Mouse (Mus musculus) midbrain, embryonic 14.5 days (tissue): ENCODE results near the gene Lsm14b. TPM values are rescaled to one million over a fixed set of nuclear protein-coding genes. Genes with fewer than 3 reads are reported as not detected.

ENCODE experiments used
- ATAC-seq: fragments of 200-750 bp; cut with Nextera tagmentation; 2 replicates; pipeline ENCODE4 v1.8.0; 2017; ENCODE audit warnings: moderate number of reproducible peaks, moderate library complexity; ENCODE audit not compliant: low FRiP score, low TSS enrichment
- DNase-seq: peaks from one replicate; pipeline ENCODE4 v3.0.0-alpha.2; 2015
- H3K27ac ChIP-seq: fragments of 300-500 bp; sonication (generic); replicated peaks from 2 replicates; pipeline ENCODE4 v1.5.1; 2014; ENCODE audit warnings: mild to moderate bottlenecking, low read depth, low read length, moderate library complexity
- H3K27me3 ChIP-seq: fragments of 300-500 bp; sonication (generic); 2 replicates; pipeline ENCODE4 v1.6.1; 2014; ENCODE audit warnings: low read length, control low read depth, mixed read lengths; ENCODE audit not compliant: control insufficient read depth, insufficient read depth
- H3K36me3 ChIP-seq: fragments of 300-500 bp; sonication (generic); 2 replicates; pipeline ENCODE4 v1.6.1; 2014; ENCODE audit warnings: low read length, control low read depth; ENCODE audit not compliant: control insufficient read depth, insufficient read depth
- H3K4me1 ChIP-seq: fragments of 300-500 bp; sonication (generic); 2 replicates; pipeline ENCODE4 v1.6.1; 2014; ENCODE audit warnings: mild to moderate bottlenecking, antibody characterized with exemption, low read length, control low read depth; ENCODE audit not compliant: control insufficient read depth, insufficient read depth
- H3K4me2 ChIP-seq: fragments of 300-500 bp; sonication (generic); 2 replicates; pipeline ENCODE4 v1.6.1; 2014; ENCODE audit warnings: mild to moderate bottlenecking, low read length, moderate library complexity
- H3K4me3 ChIP-seq: fragments of 300-500 bp; sonication (generic); replicated peaks from 2 replicates; pipeline ENCODE4 v1.5.1; 2014; ENCODE audit warnings: low read depth, low read length
- H3K9ac ChIP-seq: fragments of 300-500 bp; sonication (generic); replicated peaks from 2 replicates; pipeline ENCODE4 v1.6.1; 2014; ENCODE audit warnings: mild to moderate bottlenecking, low read length, moderate library complexity
- H3K9me3 ChIP-seq: fragments of 300-500 bp; sonication (generic); 2 replicates; pipeline ENCODE4 v1.6.1; 2016; ENCODE audit warnings: low read length, control low read depth, mixed read lengths; ENCODE audit not compliant: control insufficient read depth
- WGBS: fragments of 180-500 bp; shearing (Covaris S2); extraction: QIAGEN DNeasy Blood & Tissue Kit; methylation state at CpG from one replicate; pipeline ENCODE4 v1.1.7; 2014; 5-methylcytosine and 5-hydroxymethylcytosine counted together
- polyA plus RNA-seq: library from polyadenylated mRNA; unstranded; fragments of >200 nt; fragmentation: Nextera tagmentation; extraction: Ambion mirVana; gene quantifications from 2 replicates; pipeline ENCODE4 v1.2.1, GENCODE M21; 2014

Lsm14b gene
- polyA plus RNA-seq, 1 experiment from 2014 or later: 21.2 TPM

GRCm38 (mm10) chr2:179982715-179983114, 42.1 kb upstream of the Lsm14b start:
- no peak overlapping the region for H3K4me3 ChIP-seq
- DNase-seq (no peak), ATAC-seq (no peak)
- no peaks in the 10 kb centered on the region for H3K9me3 ChIP-seq
- peaks cover 7% of the 10 kb centered on the region; the same call in 1 of the 2 replicates for H3K4me1 ChIP-seq
- no peak overlapping the region for H3K4me2 ChIP-seq
- no peak overlapping the region for H3K27ac ChIP-seq
- H3K27me3 ChIP-seq: no peaks in the 10 kb centered on the region
- WGBS: 75% methylated on average over 3 of the region's 3 CpGs
- no peak overlapping the region for H3K9ac ChIP-seq
- no peaks in the 10 kb centered on the region for H3K36me3 ChIP-seq

GRCm38 (mm10) chr2:179984830-179985229, 40.0 kb upstream of the Lsm14b start:
- H3K4me3 ChIP-seq: no peak overlapping the region
- H3K4me1 ChIP-seq: no peaks in the 10 kb centered on the region
- ATAC-seq: no peak
- no peaks in the 10 kb centered on the region for H3K27me3 ChIP-seq
- no peak overlapping the region for H3K4me2 ChIP-seq
- no peak overlapping the region for H3K9ac ChIP-seq
- no peaks in the 10 kb centered on the region for H3K36me3 ChIP-seq
- 45% methylated on average over 7 of the region's 7 CpGs for WGBS
- DNase-seq: no peak
- no peaks in the 10 kb centered on the region for H3K9me3 ChIP-seq
- H3K27ac ChIP-seq: no peak overlapping the region

- DNase-seq (no peak), ATAC-seq (no peak)
- H3K9ac ChIP-seq: no peak overlapping the region
- H3K27ac ChIP-seq: no peak overlapping the region
- no peak overlapping the region for H3K4me3 ChIP-seq
- H3K4me2 ChIP-seq: no peak overlapping the region
- 77% methylated on average over 1 of the region's 1 CpGs for WGBS
- no peaks in the 10 kb centered on the region for H3K27me3 ChIP-seq
- H3K36me3 ChIP-seq: no peaks in the 10 kb centered on the region
- no peaks in the 10 kb centered on the region for H3K9me3 ChIP-seq
- no peaks in the 10 kb centered on the region for H3K4me1 ChIP-seq
Observed at GRCm38 (mm10) chr2:179985695-179986094, 39.1 kb upstream of the Lsm14b start.

GRCm38 (mm10) chr2:179986437-179987022, 38.3 kb upstream of the Lsm14b start:
- Histone ChIP-seq H3K9me3 (no peaks in the 10 kb centered on the region), H3K4me3 (no peak overlapping the region), H3K4me2 (no peak overlapping the region), H3K36me3 (no peaks in the 10 kb centered on the region), H3K4me1 (no peaks in the 10 kb centered on the region), H3K9ac (no peak overlapping the region), H3K27me3 (no peaks in the 10 kb centered on the region), H3K27ac (no peak overlapping the region)
- DNase-seq (no peak), ATAC-seq (no peak)
- 74% methylated on average over 10 of the region's 10 CpGs for WGBS

- ATAC-seq: no peak
- H3K27ac ChIP-seq: no peak overlapping the region
- 55% methylated on average over 1 of the region's 1 CpGs for WGBS
Observed at GRCm38 (mm10) chr2:179989098-179989497, 35.7 kb upstream of the Lsm14b start.

GRCm38 (mm10) chr2:179993071-179993470, 31.7 kb upstream of the Lsm14b start:
- Histone ChIP-seq H3K9ac (no peak overlapping the region), H3K36me3 (no peaks in the 10 kb centered on the region), H3K9me3 (no peaks in the 10 kb centered on the region), H3K27ac (no peak overlapping the region), H3K4me1 (no peaks in the 10 kb centered on the region), H3K27me3 (no peaks in the 10 kb centered on the region), H3K4me3 (no peak overlapping the region), H3K4me2 (no peak overlapping the region)
- ATAC-seq (no peak), DNase-seq (no peak)
- WGBS: 91% methylated on average over 5 of the region's 5 CpGs

More at GRCm38 (mm10) chr2:179989098-179989497, 35.7 kb upstream of the Lsm14b start:
- Histone ChIP-seq H3K27me3 (no peaks in the 10 kb centered on the region), H3K4me2 (no peak overlapping the region), H3K36me3 (no peaks in the 10 kb centered on the region), H3K9ac (no peak overlapping the region), H3K4me1 (no peaks in the 10 kb centered on the region), H3K9me3 (no peaks in the 10 kb centered on the region), H3K4me3 (no peak overlapping the region)
- DNase-seq: no peak

- Histone ChIP-seq H3K9ac (no peak overlapping the region), H3K4me1 (no peaks in the 10 kb centered on the region), H3K4me2 (no peak overlapping the region), H3K9me3 (no peaks in the 10 kb centered on the region), H3K27me3 (no peaks in the 10 kb centered on the region), H3K27ac (no peak overlapping the region), H3K4me3 (no peak overlapping the region), H3K36me3 (no peaks in the 10 kb centered on the region)
- DNase-seq (no peak), ATAC-seq (no peak)
- 83% methylated on average over 4 of the region's 4 CpGs for WGBS
Observed at GRCm38 (mm10) chr2:179998431-179998830, 26.4 kb upstream of the Lsm14b start.

- Histone ChIP-seq H3K4me2 (no peak overlapping the region), H3K36me3 (no peaks in the 10 kb centered on the region), H3K9me3 (no peaks in the 10 kb centered on the region), H3K27ac (no peak overlapping the region), H3K9ac (no peak overlapping the region), H3K27me3 (no peaks in the 10 kb centered on the region), H3K4me3 (no peak overlapping the region), H3K4me1 (no peaks in the 10 kb centered on the region)
- 93% methylated on average over 9 of the region's 9 CpGs for WGBS
- DNase-seq (no peak), ATAC-seq (no peak)
Observed at GRCm38 (mm10) chr2:180001635-180002034, 23.2 kb upstream of the Lsm14b start.

GRCm38 (mm10) chr2:180005656-180006351, 19.0 kb upstream of the Lsm14b start:
- no peaks in the 10 kb centered on the region for H3K9me3 ChIP-seq
- no peak overlapping the region for H3K9ac ChIP-seq
- H3K4me3 ChIP-seq: no peak overlapping the region
- no peaks in the 10 kb centered on the region for H3K27me3 ChIP-seq
- H3K4me1 ChIP-seq: no peaks in the 10 kb centered on the region
- DNase-seq (no peak), ATAC-seq (no peak)
- no peak overlapping the region for H3K27ac ChIP-seq
- no peaks in the 10 kb centered on the region for H3K36me3 ChIP-seq
- H3K4me2 ChIP-seq: no peak overlapping the region
- 48% methylated on average over 5 of the region's 5 CpGs for WGBS
